Mouse (Mus musculus) lung, embryonic 16.5 days (tissue): ENCODE data around the gene Bicra. TPM values are rescaled to one million over a fixed set of nuclear protein-coding genes. Genes with fewer than 3 reads are reported as not detected.

Source experiments
- ATAC-seq: fragments of 200-750 bp; cut with Nextera tagmentation; 2 replicates; pipeline ENCODE4 v1.8.0; 2017; ENCODE audit warnings: low read depth, mild to moderate bottlenecking, moderate library complexity
- H3K27ac ChIP-seq: fragments of 300-500 bp; sonication (generic); 2 replicates; pipeline ENCODE4 v1.5.1; 2014; ENCODE audit warnings: mild to moderate bottlenecking, control low read depth, low read length
- H3K27me3 ChIP-seq: fragments of 300-500 bp; sonication (generic); 2 replicates; pipeline ENCODE4 v1.6.1; 2014; ENCODE audit warnings: low read depth, low read length, mixed read lengths; ENCODE audit not compliant: control insufficient read depth, insufficient read depth
- H3K36me3 ChIP-seq: fragments of 300-500 bp; sonication (generic); 2 replicates; pipeline ENCODE4 v1.6.1; 2014; ENCODE audit warnings: low read length; ENCODE audit not compliant: control insufficient read depth, insufficient read depth
- H3K4me1 ChIP-seq: fragments of 300-500 bp; sonication (generic); replicated peaks from 2 replicates; pipeline ENCODE4 v1.6.1; 2014; ENCODE audit warnings: low read length, mixed read lengths; ENCODE audit not compliant: control insufficient read depth, insufficient read depth
- H3K4me2 ChIP-seq: fragments of 300-500 bp; sonication (generic); 2 replicates; pipeline ENCODE4 v1.6.1; 2014; ENCODE audit warnings: low read depth, low read length, control low read depth
- H3K4me3 ChIP-seq: fragments of 300-500 bp; sonication (generic); 2 replicates; pipeline ENCODE4 v1.5.1; 2014; ENCODE audit warnings: mild to moderate bottlenecking, low read length, control low read depth
- H3K9ac ChIP-seq: fragments of 300-500 bp; sonication (generic); 2 replicates; pipeline ENCODE4 v1.6.1; 2014; ENCODE audit warnings: low read length, control low read depth
- H3K9me3 ChIP-seq: fragments of 300-500 bp; sonication (generic); 2 replicates; pipeline ENCODE4 v1.6.1; 2016; ENCODE audit warnings: low read length; ENCODE audit not compliant: control insufficient read depth
- WGBS: fragments of 180-500 bp; shearing (Covaris S2); extraction: QIAGEN DNeasy Blood & Tissue Kit; methylation state at CpG from one replicate; pipeline ENCODE4 v1.1.7; 2014; 5-methylcytosine and 5-hydroxymethylcytosine counted together
- polyA plus RNA-seq: library from polyadenylated mRNA; unstranded; fragments of >200 nt; fragmentation: Nextera tagmentation; extraction: Ambion mirVana; gene quantifications from 2 replicates; pipeline ENCODE4 v1.2.1, GENCODE M21; 2015

Gene Bicra
- polyA plus RNA-seq, 1 experiment from 2014 or later: 5.9 TPM

DNA sequence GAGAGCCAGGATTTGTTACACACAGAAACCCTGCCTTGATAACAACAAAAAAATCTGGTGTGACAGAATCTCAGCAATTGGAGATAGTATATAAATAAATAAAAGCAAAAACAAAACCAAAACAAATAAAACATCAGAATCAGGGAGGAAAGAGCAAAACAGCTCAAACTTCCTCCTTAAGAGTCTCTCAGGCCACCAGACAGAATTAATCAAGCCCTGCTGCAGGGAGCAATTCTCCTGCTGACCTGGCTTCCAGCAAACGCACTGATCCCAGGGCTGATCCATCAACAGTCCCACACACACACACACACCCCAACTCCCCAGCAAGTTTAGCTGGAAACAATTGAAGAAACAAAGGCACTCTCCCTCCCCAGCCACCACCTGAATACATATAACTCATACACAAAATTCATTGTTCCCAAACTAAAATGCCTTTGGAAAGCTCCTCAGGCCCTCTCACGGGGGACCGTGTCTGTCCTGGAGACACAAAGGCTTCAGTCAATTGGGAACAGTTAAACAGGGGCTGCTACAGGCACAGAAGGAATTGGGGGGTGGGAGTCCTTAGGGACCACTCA is 3.8 kb downstream of the Bicra start:
- Histone ChIP-seq H3K4me1 (peaks cover 27% of the 10 kb centered on the region), H3K9me3 (no peaks in the 10 kb centered on the region), H3K4me3 (no peak overlapping the region), H3K4me2 (no peak overlapping the region), H3K9ac (no peak overlapping the region), H3K36me3 (no peaks in the 10 kb centered on the region), H3K27me3 (no peaks in the 10 kb centered on the region), H3K27ac (no peak overlapping the region)
- WGBS: 47% methylated on average over 3 of the region's 3 CpGs
- no peak for ATAC-seq

DNA sequence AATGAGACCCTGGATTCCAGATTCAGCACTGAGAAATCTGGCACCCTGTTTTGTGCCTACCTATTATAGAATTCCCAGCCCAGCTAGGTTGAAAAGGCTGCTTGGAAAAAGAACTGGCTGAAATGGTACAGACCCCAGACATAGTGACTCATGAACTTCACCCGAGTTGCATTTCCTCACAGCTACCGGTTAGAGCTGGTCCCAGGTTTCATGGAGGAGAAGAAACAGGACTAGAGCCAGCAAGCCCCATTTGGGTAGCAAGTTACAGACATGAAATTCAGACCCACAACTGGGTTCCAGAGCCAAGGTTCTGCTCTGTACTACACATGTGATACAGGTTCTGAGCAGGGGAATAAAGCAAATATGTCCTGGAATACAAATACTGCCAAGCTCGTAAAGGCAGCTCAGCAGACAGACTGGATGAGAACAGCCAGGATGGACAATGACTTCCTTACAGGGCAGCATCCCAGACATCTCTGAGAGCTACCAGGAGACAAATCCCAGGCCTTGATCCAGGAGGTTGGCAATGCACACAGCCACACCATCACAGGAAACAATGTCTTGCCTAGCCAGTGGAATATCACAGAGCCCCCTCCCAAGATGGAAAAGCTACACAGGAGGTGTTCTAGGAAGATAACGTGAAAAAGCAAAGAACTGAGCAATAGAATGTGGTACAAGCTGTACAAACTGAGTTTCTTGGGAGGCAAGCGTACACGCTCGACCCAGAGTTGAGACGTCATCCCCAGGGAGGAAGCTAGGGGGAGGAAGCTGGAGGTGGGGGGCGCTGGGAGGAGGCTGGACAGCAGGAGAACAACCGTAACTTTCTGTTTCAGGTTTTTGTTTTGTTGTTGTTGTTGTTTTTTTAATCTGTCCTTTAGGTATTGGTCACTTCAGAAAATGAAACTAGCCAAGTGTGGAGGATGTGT is 4.6 kb downstream of the Bicra start:
- Histone ChIP-seq H3K36me3 (no peaks in the 10 kb centered on the region), H3K27ac (no peak overlapping the region), H3K4me3 (no peak overlapping the region), H3K27me3 (no peaks in the 10 kb centered on the region), H3K9ac (no peak overlapping the region), H3K4me2 (no peak overlapping the region), H3K9me3 (no peaks in the 10 kb centered on the region), H3K4me1 (peaks cover 27% of the 10 kb centered on the region)
- no peak for ATAC-seq
- 69% methylated on average over 10 of the region's 10 CpGs for WGBS

DNA sequence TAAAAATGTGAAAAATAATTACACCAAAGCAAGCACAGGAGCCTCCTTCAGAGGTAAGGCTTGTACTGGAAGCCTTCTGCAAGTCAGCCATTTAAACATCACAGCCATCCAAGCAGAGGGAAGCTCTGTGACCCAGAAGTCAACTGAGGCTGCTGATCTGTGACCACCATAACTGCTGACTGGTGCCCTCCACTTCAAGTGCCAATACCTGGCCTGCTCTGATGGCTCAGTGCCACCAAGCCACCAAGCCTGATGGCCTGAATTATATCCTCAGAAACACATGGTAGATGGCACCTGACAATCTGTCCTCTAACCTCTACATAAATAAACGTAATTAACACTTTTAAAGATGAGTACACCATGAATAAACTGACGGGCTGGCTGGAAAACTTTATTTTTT is 6.5 kb downstream of the Bicra start:
- H3K27me3 ChIP-seq: no peaks in the 10 kb centered on the region
- ATAC-seq: no peak
- H3K4me2 ChIP-seq: no peak overlapping the region
- H3K4me1 ChIP-seq: peaks cover 25% of the 10 kb centered on the region
- 70% methylated on average over 2 of the region's 2 CpGs for WGBS
- no peak overlapping the region for H3K27ac ChIP-seq
- H3K36me3 ChIP-seq: no peaks in the 10 kb centered on the region
- no peak overlapping the region for H3K9ac ChIP-seq
- H3K4me3 ChIP-seq: no peak overlapping the region
- H3K9me3 ChIP-seq: no peaks in the 10 kb centered on the region

DNA sequence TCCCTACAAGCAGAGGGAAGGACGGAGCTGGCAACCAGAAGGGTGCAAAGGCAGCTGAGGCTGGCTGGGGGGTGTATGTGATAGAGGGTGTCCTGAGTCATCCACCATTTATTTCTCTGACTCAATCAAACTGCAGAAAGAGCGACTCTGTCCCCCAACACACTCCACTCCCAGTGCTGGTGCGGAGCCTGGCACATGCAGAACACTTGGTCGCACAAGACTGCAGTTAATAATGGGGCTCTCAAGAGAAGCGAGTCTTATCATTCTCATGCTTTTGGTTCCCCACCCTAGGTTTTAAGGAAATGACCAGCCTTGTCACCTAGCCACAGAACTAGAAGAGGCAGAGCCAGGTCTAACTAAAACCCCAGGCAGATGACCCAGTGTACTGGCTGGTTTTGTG is 8.4 kb downstream of the Bicra start:
- no peak for ATAC-seq
- Histone ChIP-seq H3K4me2 (no peak overlapping the region), H3K9me3 (no peaks in the 10 kb centered on the region), H3K4me3 (no peak overlapping the region), H3K36me3 (no peaks in the 10 kb centered on the region), H3K4me1 (peaks cover 7% of the 10 kb centered on the region), H3K27me3 (no peaks in the 10 kb centered on the region), H3K9ac (no peak overlapping the region), H3K27ac (no peak overlapping the region)
- 89% methylated on average over 5 of the region's 5 CpGs for WGBS

DNA sequence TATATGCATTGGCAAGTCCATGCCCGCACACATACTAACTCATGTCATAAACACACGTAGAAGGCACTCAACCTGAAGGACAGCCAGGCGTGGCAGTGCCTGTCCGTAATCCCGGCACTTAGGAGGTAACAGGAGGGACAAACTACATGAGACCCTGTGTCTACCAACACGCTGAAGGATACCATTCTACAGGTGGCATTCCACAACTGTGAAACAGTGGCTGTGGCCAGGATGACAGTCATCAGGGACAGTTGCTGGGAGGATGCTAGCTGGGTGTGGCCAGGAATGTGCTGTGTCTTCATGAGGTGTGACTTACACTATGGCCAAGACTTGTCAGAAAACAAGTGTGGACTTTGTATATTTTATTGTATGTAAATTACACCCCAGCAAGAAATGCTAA is 10.7 kb downstream of the Bicra start:
- H3K4me3 ChIP-seq: no peak overlapping the region
- WGBS: 90% methylated on average over 6 of the region's 6 CpGs
- H3K36me3 ChIP-seq: no peaks in the 10 kb centered on the region
- H3K4me2 ChIP-seq: no peak overlapping the region
- H3K4me1 ChIP-seq: no peaks in the 10 kb centered on the region
- no peak for ATAC-seq
- H3K9me3 ChIP-seq: no peaks in the 10 kb centered on the region
- no peaks in the 10 kb centered on the region for H3K27me3 ChIP-seq
- no peak overlapping the region for H3K9ac ChIP-seq
- no peak overlapping the region for H3K27ac ChIP-seq

DNA sequence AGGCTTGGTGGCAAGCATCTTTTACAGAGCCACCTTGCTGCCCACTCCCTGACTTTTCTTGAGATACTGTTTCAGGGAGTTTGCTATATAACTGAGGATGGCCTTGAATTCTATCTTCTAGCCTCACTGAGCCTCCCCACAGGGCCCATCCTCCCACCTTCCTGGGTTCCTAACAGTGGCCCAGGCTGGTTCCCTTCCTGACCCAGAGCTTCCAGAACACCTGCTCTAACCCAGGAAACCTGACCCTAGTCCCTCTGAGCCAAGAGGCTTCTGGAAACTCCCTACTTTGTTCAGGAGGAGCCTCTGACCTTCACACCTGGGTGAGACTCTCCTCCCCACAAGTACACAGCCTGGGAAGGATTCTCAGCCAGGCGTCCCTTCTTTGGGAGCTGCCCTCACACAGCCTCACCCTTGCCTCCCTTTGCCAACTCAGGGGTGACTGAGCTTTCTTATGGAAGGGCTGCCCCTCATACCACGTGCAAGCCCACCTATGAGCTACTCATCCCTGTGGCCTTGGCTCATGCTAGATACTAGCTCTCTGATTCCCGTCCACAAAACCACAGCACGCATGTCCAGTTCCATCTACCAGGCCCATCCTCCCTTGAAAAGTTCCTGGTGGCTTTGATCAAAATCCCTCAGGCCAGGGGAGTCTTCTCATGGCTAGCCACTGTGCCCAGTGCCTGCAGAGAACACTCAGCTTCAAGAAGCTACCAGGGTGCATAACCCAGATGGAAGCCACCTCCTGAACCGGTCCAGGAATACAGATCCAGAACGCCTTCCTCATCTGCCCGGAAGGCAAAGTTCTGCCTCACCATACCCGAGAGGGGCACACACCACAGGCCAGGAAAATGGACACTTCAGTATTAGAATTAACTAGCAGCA is 13.9 kb downstream of the Bicra start:
- Histone ChIP-seq H3K9ac (no peak overlapping the region), H3K4me2 (no peak overlapping the region), H3K27me3 (no peaks in the 10 kb centered on the region), H3K9me3 (no peaks in the 10 kb centered on the region), H3K36me3 (no peaks in the 10 kb centered on the region), H3K27ac (no peak overlapping the region), H3K4me1 (peaks cover 4% of the 10 kb centered on the region; the same call in 1 of the 2 replicates), H3K4me3 (no peak overlapping the region)
- no peak for ATAC-seq
- WGBS: 89% methylated on average over 8 of the region's 8 CpGs

DNA sequence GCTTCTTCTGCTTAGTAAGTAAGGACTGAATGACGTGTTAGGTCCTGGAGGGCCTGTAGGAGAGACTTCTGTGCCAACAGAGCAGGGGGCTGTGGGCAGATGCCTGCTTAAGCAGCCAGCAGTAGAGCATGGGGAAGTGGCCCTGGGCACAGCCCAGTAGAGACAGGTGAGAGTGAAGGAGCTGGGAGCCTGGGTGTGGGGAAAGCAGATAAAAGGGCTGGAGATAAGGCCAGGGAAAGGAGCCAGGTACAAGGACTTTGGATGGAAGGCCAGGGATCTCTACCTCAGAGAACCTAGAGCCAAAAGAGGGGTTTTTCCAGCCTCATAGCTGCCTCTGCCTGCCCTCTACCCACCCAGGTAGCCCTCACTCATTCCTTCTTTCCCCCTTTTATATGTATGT is 14.7 kb downstream of the Bicra start:
- peaks cover 8% of the 10 kb centered on the region; the same call in 1 of the 2 replicates for H3K4me1 ChIP-seq
- ATAC-seq: no peak
- H3K27me3 ChIP-seq: no peaks in the 10 kb centered on the region
- no peak overlapping the region for H3K4me3 ChIP-seq
- H3K27ac ChIP-seq: no peak overlapping the region
- H3K36me3 ChIP-seq: no peaks in the 10 kb centered on the region
- WGBS: 81% methylated on average over 1 of the region's 1 CpGs
- no peaks in the 10 kb centered on the region for H3K9me3 ChIP-seq
- H3K4me2 ChIP-seq: no peak overlapping the region
- no peak overlapping the region for H3K9ac ChIP-seq

DNA sequence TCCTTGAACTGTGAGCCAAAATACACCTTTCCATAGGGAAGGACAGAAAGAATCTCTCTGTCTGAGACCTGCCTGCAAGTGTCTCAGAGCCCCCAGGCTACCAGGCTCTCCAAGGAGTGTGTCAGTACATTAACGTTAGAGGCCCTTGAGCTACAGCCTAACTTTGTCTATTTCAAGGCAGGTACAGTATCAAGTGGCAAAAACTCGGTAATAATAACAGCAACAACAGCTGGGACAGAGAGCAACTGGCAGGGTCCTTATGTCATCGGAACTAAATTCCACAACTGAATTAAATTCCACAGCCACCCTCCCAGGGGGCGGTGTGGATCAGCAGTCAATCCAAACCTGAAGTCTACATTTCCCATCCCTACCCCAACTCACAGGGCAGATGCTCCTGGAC is 16.6 kb downstream of the Bicra start:
- no peaks in the 10 kb centered on the region for H3K27me3 ChIP-seq
- no peaks in the 10 kb centered on the region for H3K36me3 ChIP-seq
- peaks cover 8% of the 10 kb centered on the region; the same call in 1 of the 2 replicates for H3K4me1 ChIP-seq
- no peak overlapping the region for H3K4me2 ChIP-seq
- H3K4me3 ChIP-seq: no peak overlapping the region
- H3K9me3 ChIP-seq: no peaks in the 10 kb centered on the region
- ATAC-seq: no peak
- no peak overlapping the region for H3K9ac ChIP-seq
- H3K27ac ChIP-seq: no peak overlapping the region
- WGBS: 87% methylated on average over 4 of the region's 4 CpGs
